Mouse (Mus musculus): ENCODE results near the gene Egfl7.

GRCm38 (mm10) chr2:26611054-26611453, 31.2 kb downstream of the Egfl7 start:
- no peak for TF ChIP-seq CTCF (IDR thresholded peaks at IDR 0.05; ENCODE audit: control insufficient read depth, insufficient read depth, insufficient replicate concordance, low read depth, low read length)
- TF ChIP-seq POLR2A (IDR thresholded peaks at IDR 0.05; ENCODE audit: control insufficient read depth, low read depth, low read length), result no peak
